Mouse (Mus musculus) kidney, adult 2 months (tissue): ENCODE data around the gene Urm1. TPM values are rescaled to one million over a fixed set of nuclear protein-coding genes. Genes with fewer than 3 reads are reported as not detected.

Experiments
- DNase-seq: peaks from one replicate; pipeline ENCODE4 v3.0.0; 2021
- H3K27ac ChIP-seq: fragments of 200-500 bp; 2 replicates; pipeline ENCODE4 v1.5.1; 2012; ENCODE audit warnings: low read depth, low read length, control low read depth, inconsistent platforms; ENCODE audit not compliant: insufficient read depth
- H3K27me3 ChIP-seq: fragments of 200-500 bp; replicated peaks from 2 replicates; pipeline ENCODE4 v1.6.1; 2012; ENCODE audit warnings: mild to moderate bottlenecking, moderate library complexity, low read length, inconsistent platforms; ENCODE audit not compliant: control insufficient read depth, insufficient read depth
- H3K36me3 ChIP-seq: fragments of 200-500 bp; 2 replicates; pipeline ENCODE4 v1.6.1; 2012; ENCODE audit warnings: mild to moderate bottlenecking, moderate library complexity, low read length, inconsistent platforms; ENCODE audit not compliant: control insufficient read depth, insufficient read depth
- H3K4me1 ChIP-seq: fragments of 200-500 bp; 2 replicates; pipeline ENCODE4 v1.6.1; 2011; ENCODE audit warnings: low read length; ENCODE audit not compliant: control insufficient read depth, insufficient read depth
- H3K4me3 ChIP-seq: fragments of 200-500 bp; 2 replicates; pipeline ENCODE4 v1.5.1; 2011; ENCODE audit warnings: mild to moderate bottlenecking, low read depth, low read length, control low read depth; ENCODE audit not compliant: insufficient read depth
- CTCF ChIP-seq: fragments of 200-500 bp; conservative IDR thresholded peaks from 2 replicates; pipeline ENCODE4 v1.5.1; 2011; ENCODE audit warnings: low read depth, mild to moderate bottlenecking, control low read depth, low read length, moderate library complexity, mixed read lengths; ENCODE audit not compliant: insufficient read depth, insufficient read length
- POLR2A ChIP-seq: fragments of 200-500 bp; IDR thresholded peaks from one replicate; pipeline ENCODE4 v1.6.1; 2011; ENCODE audit warnings: low read depth, low read length, control low read depth
- WGBS: fragments of 180-500 bp; shearing (Covaris S2); methylation state at CpG from one replicate; pipeline ENCODE4 v1.1.7; 2018; 5-methylcytosine and 5-hydroxymethylcytosine counted together
- polyA plus RNA-seq: library from polyadenylated mRNA; depleted of rRNA; stranded (reverse); fragments of >200 nt; gene quantifications from 2 replicates; pipeline ENCODE4 v1.2.3, GENCODE M21; 2012

Gene Urm1
- polyA plus RNA-seq, 1 experiment: 43.9 TPM

- Histone ChIP-seq H3K4me1 (no peaks in the 10 kb centered on the region; the same call in 1 of the 2 replicates), H3K36me3 (no peaks in the 10 kb centered on the region; the same call in none of the 2 replicates), H3K4me3 (no peak overlapping the region), H3K27ac (no peak overlapping the region), H3K27me3 (no peaks in the 10 kb centered on the region)
- no peak for DNase-seq
- WGBS: 84% methylated on average over 11 of the region's 11 CpGs
- TF ChIP-seq POLR2A (no peak), CTCF (no peak)
These were observed 4.0 kb upstream of the Urm1 start for GRCm38 (mm10) chr2:29815678-29816371.

DNA sequence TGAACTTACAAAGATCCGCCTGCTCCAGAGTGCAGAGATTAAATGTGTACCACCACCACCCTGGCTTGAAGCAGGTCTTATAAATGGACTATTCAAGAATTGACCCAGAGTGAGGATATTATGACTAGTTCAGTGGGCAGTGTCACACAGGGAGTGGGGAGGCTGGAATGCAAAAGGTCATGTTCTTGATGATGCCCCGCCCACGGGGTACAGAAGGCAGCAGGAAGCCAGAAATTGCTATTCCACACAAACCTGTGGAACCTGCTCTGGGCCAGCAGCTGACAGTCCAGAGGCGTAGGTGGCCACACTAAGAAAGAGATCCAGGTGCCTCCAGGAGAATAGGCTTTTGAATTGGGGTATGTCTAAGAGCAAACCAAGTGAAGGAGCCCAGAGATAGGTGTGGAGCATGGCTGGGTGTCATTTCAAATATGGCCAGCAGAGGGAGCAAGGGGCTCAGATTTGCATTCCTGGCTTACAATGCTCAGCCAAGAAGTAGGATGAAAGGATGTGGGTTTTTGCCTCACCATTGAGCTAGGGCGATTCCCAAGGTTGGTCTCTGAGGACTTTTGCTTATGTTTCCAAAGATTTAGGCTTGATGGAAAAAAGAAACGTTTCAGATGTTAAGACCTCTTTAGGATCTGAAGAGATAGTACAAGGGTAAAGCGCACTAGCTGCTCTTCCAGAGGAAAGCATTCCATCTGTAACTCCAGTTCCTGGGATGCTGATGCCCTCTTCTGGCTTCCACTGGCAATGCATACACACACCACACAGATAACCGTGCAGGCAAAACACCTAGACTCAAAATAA is 2.2 kb upstream of the Urm1 start:
- H3K4me3 ChIP-seq: no peak overlapping the region
- H3K4me1 ChIP-seq: no peaks in the 10 kb centered on the region; the same call in 1 of the 2 replicates
- H3K27me3 ChIP-seq: no peaks in the 10 kb centered on the region
- TF ChIP-seq CTCF: peak; percentile 92
- no peak for TF ChIP-seq POLR2A
- peak; percentile 88 for DNase-seq
- WGBS: 26% methylated on average over 8 of the region's 8 CpGs
- no peak overlapping the region for H3K27ac ChIP-seq
- H3K36me3 ChIP-seq: no peaks in the 10 kb centered on the region; the same call in none of the 2 replicates

- H3K27ac ChIP-seq: no peak overlapping the region
- TF ChIP-seq POLR2A: no peak
- TF ChIP-seq CTCF: no peak
- 43% methylated on average over 2 of the region's 2 CpGs for WGBS
- no peaks in the 10 kb centered on the region; the same call in 1 of the 2 replicates for H3K4me1 ChIP-seq
- H3K27me3 ChIP-seq: no peaks in the 10 kb centered on the region
- H3K4me3 ChIP-seq: no peak overlapping the region
- H3K36me3 ChIP-seq: no peaks in the 10 kb centered on the region
- no peak for DNase-seq
These were observed 512 bp upstream of the Urm1 start for GRCm38 (mm10) chr2:29819363-29819762.

- Histone ChIP-seq H3K27me3 (no peaks in the 10 kb centered on the region), H3K4me1 (peaks cover 8% of the 10 kb centered on the region; the same call in 1 of the 2 replicates), H3K36me3 (no peaks in the 10 kb centered on the region), H3K4me3 (peak overlapping the region; percentile 91), H3K27ac (peak overlapping the region; percentile 94)
- WGBS: 5% methylated on average over 11 of the region's 11 CpGs
- TF ChIP-seq POLR2A: no peak
- TF ChIP-seq CTCF: no peak
- no peak for DNase-seq
These were observed 6.5 kb downstream of the Urm1 start for GRCm38 (mm10) chr2:29826318-29826925.

DNA sequence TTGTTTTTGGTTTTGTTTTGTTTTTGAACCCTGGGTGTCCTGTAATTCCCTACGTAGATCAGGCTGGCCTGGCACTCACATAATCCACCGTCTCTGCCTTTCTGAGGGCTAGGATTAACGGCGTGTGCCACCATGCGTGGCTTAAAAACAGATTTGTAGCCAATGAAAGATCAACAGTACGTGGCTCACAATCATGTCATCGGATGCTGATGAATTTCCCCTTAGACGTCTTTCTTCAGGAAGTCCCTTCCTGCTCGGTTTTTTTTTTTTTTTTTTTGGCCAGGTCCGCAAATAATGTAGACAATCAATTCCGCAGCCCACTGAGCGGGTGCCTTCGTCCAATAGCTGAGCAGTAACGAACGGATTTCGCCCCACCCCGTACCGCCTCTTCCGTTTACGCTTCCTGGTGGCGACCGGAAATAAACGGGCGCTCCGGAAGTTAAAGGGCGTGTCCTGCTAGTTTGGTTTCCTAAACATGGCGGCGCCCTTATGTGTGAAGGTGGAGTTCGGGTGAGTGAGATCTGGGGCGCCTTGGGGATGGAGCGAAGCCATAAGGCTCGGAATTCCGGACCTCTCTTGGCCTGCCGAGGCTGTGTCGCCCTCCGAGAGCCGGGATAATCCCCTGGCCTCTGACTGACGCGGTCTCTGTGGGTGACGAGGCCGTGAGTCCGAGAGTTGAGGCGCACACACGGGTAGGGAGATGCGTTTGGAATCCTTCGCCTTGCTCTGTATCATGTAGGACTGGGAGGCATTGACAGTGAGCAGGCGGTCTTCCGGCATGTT is 7.2 kb downstream of the Urm1 start:
- peak overlapping the region; percentile 98 for H3K4me3 ChIP-seq

DNA sequence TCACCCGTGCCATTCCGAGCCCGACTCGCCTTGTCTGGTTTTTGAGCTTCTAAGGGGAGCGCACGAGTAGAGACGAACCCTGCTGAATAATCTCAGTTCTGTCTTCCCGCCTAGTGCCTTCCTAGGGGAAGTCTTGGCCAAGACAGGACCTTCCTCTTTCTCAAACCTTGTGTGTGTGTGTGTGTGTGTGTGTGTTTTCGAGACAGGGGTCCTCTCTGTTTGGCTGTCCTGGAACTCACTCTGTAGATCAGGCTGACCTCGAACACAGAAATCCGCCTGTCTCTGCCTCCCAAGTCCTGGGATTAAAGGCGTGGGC is 7.8 kb downstream of the Urm1 start:
- H3K36me3 ChIP-seq: no peaks in the 10 kb centered on the region
- H3K27me3 ChIP-seq: no peaks in the 10 kb centered on the region
- no peak for DNase-seq
- 1% methylated on average over 12 of the region's 12 CpGs for WGBS
- H3K4me1 ChIP-seq: peaks cover 8% of the 10 kb centered on the region; the same call in 1 of the 2 replicates
- TF ChIP-seq POLR2A (no peak), CTCF (no peak)
- peak overlapping the region; percentile 98 for H3K4me3 ChIP-seq
- H3K27ac ChIP-seq: peak overlapping the region; percentile 36

More for the DNA sequence above, 7.2 kb downstream of the Urm1 start:
- under 1% methylated on average over 48 of the region's 48 CpGs for WGBS
- H3K4me1 ChIP-seq: peaks cover 8% of the 10 kb centered on the region; the same call in 1 of the 2 replicates
- TF ChIP-seq POLR2A (no peak), CTCF (no peak)
- H3K27ac ChIP-seq: peak overlapping the region; percentile 94
- H3K36me3 ChIP-seq: no peaks in the 10 kb centered on the region
- no peaks in the 10 kb centered on the region for H3K27me3 ChIP-seq
- peak; percentile 99 for DNase-seq
